In the genomic region with DNA sequence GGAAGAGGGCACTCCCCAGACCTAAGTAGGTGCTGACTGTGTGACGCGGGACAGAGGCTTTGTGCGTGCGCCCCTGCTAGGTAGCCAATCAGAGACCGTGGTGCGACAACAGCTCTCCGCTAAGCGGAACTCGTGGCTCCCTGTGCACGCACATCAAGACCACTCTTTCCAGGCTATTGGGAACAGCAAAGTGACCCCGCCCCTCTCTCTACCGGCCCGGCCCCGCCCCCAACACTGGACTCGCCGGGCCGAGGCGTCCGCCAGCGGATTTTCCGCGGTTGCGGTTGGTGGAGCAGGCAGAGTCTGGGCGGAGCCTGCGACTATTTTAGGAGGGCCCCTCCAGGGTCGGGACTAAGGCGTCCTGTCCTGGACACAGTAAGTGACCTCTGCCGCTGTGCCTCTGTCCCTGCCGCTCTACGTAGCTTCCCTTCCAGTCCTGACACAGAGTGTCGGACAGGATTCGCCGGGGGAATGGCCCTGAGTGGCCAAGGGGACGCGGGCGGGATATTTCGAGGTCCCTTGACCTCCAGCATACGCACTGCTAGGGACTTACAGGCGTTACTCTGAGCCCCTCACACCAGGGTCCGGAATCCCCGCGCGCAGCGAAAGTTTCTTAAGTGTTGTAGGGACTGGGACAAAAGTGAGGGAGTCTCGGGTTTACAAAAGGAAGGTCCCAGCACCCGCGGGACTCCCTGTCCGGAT, we compare ENCODE assay signal across 1 mouse cellular context.
A peak's percentile ranks its signal among the peaks of the same experiment; 100 is the strongest.
TF ChIP-seq lines count a peak whose summit lies in the region.

A gene (plus strand): TSS at position 161 of the 702 bp plus-strand sequence.

TF ChIP-seq in MEL, 35 proteins besides CTCF, POLR2A, EP300 and RAD21 (continued from another document):
- TF ChIP-seq TBP (IDR thresholded peaks at IDR 0.05; ENCODE audit: low read depth, low read length) (peak; percentile 91), POLR2AphosphoS5 (IDR thresholded peaks at IDR 0.05; ENCODE audit: borderline replicate concordance, low read depth, low read length) (peak; percentile 23; the same call in 1 of the 2 replicates), ZKSCAN1 (IDR thresholded peaks at IDR 0.05; ENCODE audit: low read depth, low read length) (no peak), CHD2 (IDR thresholded peaks at IDR 0.05; ENCODE audit: low read length) (no peak), MYC (IDR thresholded peaks at IDR 0.05; ENCODE audit: low read depth, low read length) (0 out of 2 replicates have a peak, but pooled peaks have one; percentile 45), SIN3A (IDR thresholded peaks at IDR 0.05; ENCODE audit: low read length) (peak; percentile 52), TCF12 (IDR thresholded peaks at IDR 0.05; ENCODE audit: low read depth, low read length) (peak; percentile 29; the same call in 1 of the 2 replicates), HCFC1 (IDR thresholded peaks at IDR 0.05; ENCODE audit: low read depth, low read length) (peak; percentile 51; the same call in 1 of the 2 replicates)
